Mouse (Mus musculus): ENCODE data around the gene Ano6. TPM values are rescaled to one million over a fixed set of nuclear protein-coding genes. Genes with fewer than 3 reads are reported as not detected.

The Ano6 gene
- 38.7 and 177 TPM in 2 replicates for polyA plus RNA-seq (2012; rRNA removed)

GRCm38 (mm10) chr15:95790529-95791071 is at the start of gene Ano6:
Ano6 (plus strand) TSS chr15:95790843.
- DNase-seq (ENCODE audit: low read depth, low spot score): peak; percentile 56
- WGBS: under 1% methylated on average over 51 of the region's 51 CpGs

GRCm38 (mm10) chr15:95742955-95743354 is 47.7 kb upstream of the Ano6 start:
- no peak for DNase-seq (ENCODE audit: low read depth, low spot score)
- 70% methylated on average over 6 of the region's 6 CpGs for WGBS

- DNase-seq (ENCODE audit: low read depth, low spot score): no peak
- 48% methylated on average over 2 of the region's 2 CpGs for WGBS
These were observed 46.8 kb upstream of the Ano6 start for GRCm38 (mm10) chr15:95743856-95744255.

GRCm38 (mm10) chr15:95745346-95746106 is 45.1 kb upstream of the Ano6 start:
- no peak for DNase-seq (ENCODE audit: low read depth, low spot score)
- 55% methylated on average over 11 of the region's 11 CpGs for WGBS

- 64% methylated on average over 5 of the region's 5 CpGs for WGBS
- DNase-seq (ENCODE audit: low read depth, low spot score): no peak
These were observed 44.1 kb upstream of the Ano6 start for GRCm38 (mm10) chr15:95746513-95746912.

- WGBS: 78% methylated on average over 16 of the region's 16 CpGs
- no peak for DNase-seq (ENCODE audit: low read depth, low spot score)
These were observed 43.4 kb upstream of the Ano6 start for GRCm38 (mm10) chr15:95746955-95747931.

GRCm38 (mm10) chr15:95749216-95749615 is 41.4 kb upstream of the Ano6 start:
- no peak for DNase-seq (ENCODE audit: low read depth, low spot score)
- 84% methylated on average over 5 of the region's 5 CpGs for WGBS

- 83% methylated on average over 21 of the region's 21 CpGs for WGBS
- DNase-seq (ENCODE audit: low read depth, low spot score): no peak
These were observed 40.6 kb upstream of the Ano6 start for GRCm38 (mm10) chr15:95750038-95750437.

- no peak for DNase-seq (ENCODE audit: low read depth, low spot score)
- 57% methylated on average over 8 of the region's 8 CpGs for WGBS
These were observed 38.6 kb upstream of the Ano6 start for GRCm38 (mm10) chr15:95751832-95752676.

- WGBS: 88% methylated on average over 5 of the region's 5 CpGs
- DNase-seq (ENCODE audit: low read depth, low spot score): no peak
These were observed 38.0 kb upstream of the Ano6 start for GRCm38 (mm10) chr15:95752677-95753019.

- DNase-seq (ENCODE audit: low read depth, low spot score): no peak
- 78% methylated on average over 5 of the region's 5 CpGs for WGBS
These were observed 37.6 kb upstream of the Ano6 start for GRCm38 (mm10) chr15:95753031-95753430.

- no peak for DNase-seq (ENCODE audit: low read depth, low spot score)
- WGBS: 6% methylated on average over 10 of the region's 10 CpGs
These were observed 33.5 kb upstream of the Ano6 start for GRCm38 (mm10) chr15:95757169-95757568.

GRCm38 (mm10) chr15:95758069-95758468 is 32.6 kb upstream of the Ano6 start:
- DNase-seq (ENCODE audit: low read depth, low spot score): no peak
- 80% methylated on average over 5 of the region's 5 CpGs for WGBS

GRCm38 (mm10) chr15:95758696-95759434 is 31.8 kb upstream of the Ano6 start:
- WGBS: 69% methylated on average over 12 of the region's 12 CpGs
- DNase-seq (ENCODE audit: low read depth, low spot score): no peak

GRCm38 (mm10) chr15:95759857-95760256 is 30.8 kb upstream of the Ano6 start:
- no peak for DNase-seq (ENCODE audit: low read depth, low spot score)
- 72% methylated on average over 6 of the region's 6 CpGs for WGBS

GRCm38 (mm10) chr15:95761420-95761819 is 29.2 kb upstream of the Ano6 start:
- no peak for DNase-seq (ENCODE audit: low read depth, low spot score)
- WGBS: 59% methylated on average over 7 of the region's 7 CpGs

GRCm38 (mm10) chr15:95762661-95763303 is 27.9 kb upstream of the Ano6 start:
- peak; percentile 27 for DNase-seq (ENCODE audit: low read depth, low spot score)
- WGBS: 38% methylated on average over 12 of the region's 12 CpGs

GRCm38 (mm10) chr15:95763464-95763863 is 27.2 kb upstream of the Ano6 start:
- DNase-seq (ENCODE audit: low read depth, low spot score): no peak
- WGBS: 42% methylated on average over 6 of the region's 6 CpGs

All from large intestine, adult 2 months (tissue).